Mouse (Mus musculus): ENCODE measurements around the gene Lipc. TPM values are rescaled to one million over a fixed set of nuclear protein-coding genes. Genes with fewer than 3 reads are reported as not detected.

The Lipc gene
- polyA plus RNA-seq, 1 experiment from 2014 or later: 0.56 TPM

- H3K27me3 ChIP-seq (ENCODE audit: control insufficient read depth, insufficient read depth, low read length): no peaks in the 10 kb centered on the region
- ATAC-seq (replicated peaks; ENCODE audit: extremely low read depth, insufficient read depth, low FRiP score): no peak
- H3K9ac ChIP-seq (ENCODE audit: low read length): no peak overlapping the region
- 55% methylated on average over 10 of the region's 10 CpGs for WGBS
- H3K4me1 ChIP-seq (ENCODE audit: control insufficient read depth, insufficient read depth, low read length): peaks cover 4% of the 10 kb centered on the region
- no peaks in the 10 kb centered on the region for H3K36me3 ChIP-seq (ENCODE audit: control insufficient read depth, insufficient read depth)
- no peaks in the 10 kb centered on the region for H3K9me3 ChIP-seq (replicated peaks; ENCODE audit: control insufficient read depth, low read length)
- H3K4me2 ChIP-seq (ENCODE audit: low read depth, low read length): no peak overlapping the region
- no peak overlapping the region for H3K4me3 ChIP-seq (ENCODE audit: low read length)
- no peak overlapping the region for H3K27ac ChIP-seq (ENCODE audit: low read length)
Measured at GRCm38 (mm10) chr9:70914659-70915355, 37.2 kb downstream of the Lipc start.

GRCm38 (mm10) chr9:70911163-70911562, 40.9 kb downstream of the Lipc start:
- Histone ChIP-seq H3K27me3 (ENCODE audit: control insufficient read depth, insufficient read depth, low read length) (no peaks in the 10 kb centered on the region), H3K4me3 (ENCODE audit: low read length) (no peak overlapping the region)
- 63% methylated on average over 4 of the region's 4 CpGs for WGBS

GRCm38 (mm10) chr9:70910351-70910750, 41.7 kb downstream of the Lipc start:
- Histone ChIP-seq H3K4me1 (ENCODE audit: control insufficient read depth, insufficient read depth, low read length) (peaks cover under 1% of the 10 kb centered on the region), H3K27ac (ENCODE audit: low read length) (no peak overlapping the region), H3K27me3 (ENCODE audit: control insufficient read depth, insufficient read depth, low read length) (no peaks in the 10 kb centered on the region), H3K9me3 (replicated peaks; ENCODE audit: control insufficient read depth, low read length) (no peaks in the 10 kb centered on the region), H3K9ac (ENCODE audit: low read length) (no peak overlapping the region), H3K36me3 (ENCODE audit: control insufficient read depth, insufficient read depth) (no peaks in the 10 kb centered on the region), H3K4me2 (ENCODE audit: low read depth, low read length) (no peak overlapping the region), H3K4me3 (ENCODE audit: low read length) (no peak overlapping the region)
- ATAC-seq (replicated peaks; ENCODE audit: extremely low read depth, insufficient read depth, low FRiP score): no peak
- WGBS: 74% methylated on average over 6 of the region's 6 CpGs

More at GRCm38 (mm10) chr9:70911163-70911562, 40.9 kb downstream of the Lipc start:
- Histone ChIP-seq H3K4me1 (ENCODE audit: control insufficient read depth, insufficient read depth, low read length) (peaks cover 4% of the 10 kb centered on the region), H3K36me3 (ENCODE audit: control insufficient read depth, insufficient read depth) (no peaks in the 10 kb centered on the region), H3K4me2 (ENCODE audit: low read depth, low read length) (no peak overlapping the region), H3K27ac (ENCODE audit: low read length) (no peak overlapping the region), H3K9me3 (replicated peaks; ENCODE audit: control insufficient read depth, low read length) (no peaks in the 10 kb centered on the region), H3K9ac (ENCODE audit: low read length) (no peak overlapping the region)
- no peak for ATAC-seq (replicated peaks; ENCODE audit: extremely low read depth, insufficient read depth, low FRiP score)

- H3K4me1 ChIP-seq (ENCODE audit: control insufficient read depth, insufficient read depth, low read length): no peaks in the 10 kb centered on the region
- no peak for ATAC-seq (replicated peaks; ENCODE audit: extremely low read depth, insufficient read depth, low FRiP score)
- no peak overlapping the region for H3K27ac ChIP-seq (ENCODE audit: low read length)
- no peak overlapping the region for H3K4me3 ChIP-seq (ENCODE audit: low read length)
- no peaks in the 10 kb centered on the region for H3K27me3 ChIP-seq (ENCODE audit: control insufficient read depth, insufficient read depth, low read length)
- no peak overlapping the region for H3K9ac ChIP-seq (ENCODE audit: low read length)
- no peaks in the 10 kb centered on the region for H3K36me3 ChIP-seq (ENCODE audit: control insufficient read depth, insufficient read depth)
- no peak overlapping the region for H3K4me2 ChIP-seq (ENCODE audit: low read depth, low read length)
- no peaks in the 10 kb centered on the region for H3K9me3 ChIP-seq (replicated peaks; ENCODE audit: control insufficient read depth, low read length)
- 87% methylated on average over 11 of the region's 11 CpGs for WGBS
Measured at GRCm38 (mm10) chr9:70902821-70903730, 49.0 kb downstream of the Lipc start.

GRCm38 (mm10) chr9:70894201-70894600, 57.8 kb downstream of the Lipc start:
- ATAC-seq (replicated peaks; ENCODE audit: extremely low read depth, insufficient read depth, low FRiP score): no peak
- Histone ChIP-seq H3K36me3 (ENCODE audit: control insufficient read depth, insufficient read depth) (no peaks in the 10 kb centered on the region), H3K27ac (ENCODE audit: low read length) (no peak overlapping the region), H3K9me3 (replicated peaks; ENCODE audit: control insufficient read depth, low read length) (peaks cover 6% of the 10 kb centered on the region), H3K4me2 (ENCODE audit: low read depth, low read length) (no peak overlapping the region), H3K9ac (ENCODE audit: low read length) (no peak overlapping the region), H3K27me3 (ENCODE audit: control insufficient read depth, insufficient read depth, low read length) (no peaks in the 10 kb centered on the region), H3K4me1 (ENCODE audit: control insufficient read depth, insufficient read depth, low read length) (no peaks in the 10 kb centered on the region), H3K4me3 (ENCODE audit: low read length) (no peak overlapping the region)
- WGBS: 93% methylated on average over 1 of the region's 1 CpGs

GRCm38 (mm10) chr9:70893526-70893925, 58.5 kb downstream of the Lipc start:
- H3K4me1 ChIP-seq (ENCODE audit: control insufficient read depth, insufficient read depth, low read length): no peaks in the 10 kb centered on the region
- no peak for ATAC-seq (replicated peaks; ENCODE audit: extremely low read depth, insufficient read depth, low FRiP score)
- peaks cover 6% of the 10 kb centered on the region for H3K9me3 ChIP-seq (replicated peaks; ENCODE audit: control insufficient read depth, low read length)
- no peak overlapping the region for H3K4me3 ChIP-seq (ENCODE audit: low read length)
- H3K4me2 ChIP-seq (ENCODE audit: low read depth, low read length): no peak overlapping the region
- no peak overlapping the region for H3K9ac ChIP-seq (ENCODE audit: low read length)
- H3K27me3 ChIP-seq (ENCODE audit: control insufficient read depth, insufficient read depth, low read length): no peaks in the 10 kb centered on the region
- H3K27ac ChIP-seq (ENCODE audit: low read length): no peak overlapping the region
- no peaks in the 10 kb centered on the region for H3K36me3 ChIP-seq (ENCODE audit: control insufficient read depth, insufficient read depth)
- WGBS: 64% methylated on average over 3 of the region's 3 CpGs

- ATAC-seq (replicated peaks; ENCODE audit: extremely low read depth, insufficient read depth, low FRiP score): no peak
Measured at GRCm38 (mm10) chr9:70892627-70893026, 59.4 kb downstream of the Lipc start.

GRCm38 (mm10) chr9:70891431-70892133, 60.4 kb downstream of the Lipc start:
- H3K9me3 ChIP-seq (replicated peaks; ENCODE audit: control insufficient read depth, low read length): peaks cover 6% of the 10 kb centered on the region
- whole genome bisulfite sequencing: 45% methylated on average over 8 of the region's 8 CpGs
- H3K27me3 ChIP-seq (ENCODE audit: control insufficient read depth, insufficient read depth, low read length): no peaks in the 10 kb centered on the region
- H3K36me3 ChIP-seq (ENCODE audit: control insufficient read depth, insufficient read depth): no peaks in the 10 kb centered on the region
- H3K4me2 ChIP-seq (ENCODE audit: low read depth, low read length): no peak overlapping the region
- no peak overlapping the region for H3K4me3 ChIP-seq (ENCODE audit: low read length)
- H3K27ac ChIP-seq (ENCODE audit: low read length): peak overlapping the region; percentile 17
- no peak overlapping the region for H3K9ac ChIP-seq (ENCODE audit: low read length)
- no peak for ATAC-seq (replicated peaks; ENCODE audit: extremely low read depth, insufficient read depth, low FRiP score)
- no peaks in the 10 kb centered on the region for H3K4me1 ChIP-seq (ENCODE audit: control insufficient read depth, insufficient read depth, low read length)

More at GRCm38 (mm10) chr9:70892627-70893026, 59.4 kb downstream of the Lipc start:
- Histone ChIP-seq H3K36me3 (ENCODE audit: control insufficient read depth, insufficient read depth) (no peaks in the 10 kb centered on the region), H3K4me3 (ENCODE audit: low read length) (no peak overlapping the region), H3K27ac (ENCODE audit: low read length) (no peak overlapping the region), H3K9me3 (replicated peaks; ENCODE audit: control insufficient read depth, low read length) (peaks cover 6% of the 10 kb centered on the region), H3K4me1 (ENCODE audit: control insufficient read depth, insufficient read depth, low read length) (no peaks in the 10 kb centered on the region), H3K9ac (ENCODE audit: low read length) (no peak overlapping the region), H3K4me2 (ENCODE audit: low read depth, low read length) (no peak overlapping the region), H3K27me3 (ENCODE audit: control insufficient read depth, insufficient read depth, low read length) (no peaks in the 10 kb centered on the region)
- WGBS: 72% methylated on average over 5 of the region's 5 CpGs
